Mouse (Mus musculus): ENCODE data around the gene Gm10799.
"Not testable (repeated sequence)": the region's sequence is repeated elsewhere in the genome, so short reads cannot be mapped to it uniquely, and the experiment has no call there.

Gene Gm10799

DNA sequence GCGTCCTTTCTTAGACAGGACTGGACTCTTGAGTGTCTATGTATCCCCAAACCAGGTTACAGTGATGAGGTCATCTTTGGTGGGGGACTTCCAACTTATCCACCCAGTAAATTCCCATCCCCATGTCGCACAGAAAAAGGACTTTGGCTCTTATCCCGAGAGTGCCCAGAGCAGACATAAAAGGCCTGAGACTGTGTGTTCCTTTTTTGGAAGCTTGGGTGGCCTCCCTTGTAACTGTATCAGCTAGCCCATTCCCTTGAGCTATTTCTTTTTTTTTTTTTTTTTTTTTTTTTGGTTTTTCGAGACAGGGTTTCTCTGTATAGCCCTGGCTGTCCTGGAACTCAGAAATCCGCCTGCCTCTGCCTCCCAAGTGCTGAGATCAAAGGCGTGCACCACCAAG lies 2.8 kb downstream of the Gm10799 start, which contains the start of gene Gm10912:
Gene Gm10912, plus strand, starts transcription at position 301 of the 400 bp plus-strand sequence.
- DNase-seq (ENCODE audit: low read depth), result not testable (repeated sequence)

DNA sequence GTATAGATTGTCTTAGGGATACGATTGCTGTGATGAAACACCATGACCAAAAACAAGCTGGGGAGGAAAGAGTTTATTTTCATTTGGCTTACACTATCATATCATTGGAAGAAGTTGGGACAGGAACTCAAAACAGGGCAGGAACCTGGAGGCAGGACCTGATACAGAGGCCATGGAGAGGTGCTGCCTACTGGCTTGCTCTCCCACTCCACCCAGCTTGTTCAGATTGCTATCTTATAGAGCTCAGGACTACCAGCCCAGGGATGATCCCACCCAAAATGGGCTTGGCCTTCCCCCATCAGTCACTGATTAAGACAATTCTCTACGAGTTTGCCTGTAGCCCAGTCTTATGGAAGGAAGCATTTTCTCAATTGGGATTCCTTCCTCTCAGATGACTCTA lies 4.2 kb downstream of the Gm10799 start:
- no peak for DNase-seq (ENCODE audit: low read depth)

DNA sequence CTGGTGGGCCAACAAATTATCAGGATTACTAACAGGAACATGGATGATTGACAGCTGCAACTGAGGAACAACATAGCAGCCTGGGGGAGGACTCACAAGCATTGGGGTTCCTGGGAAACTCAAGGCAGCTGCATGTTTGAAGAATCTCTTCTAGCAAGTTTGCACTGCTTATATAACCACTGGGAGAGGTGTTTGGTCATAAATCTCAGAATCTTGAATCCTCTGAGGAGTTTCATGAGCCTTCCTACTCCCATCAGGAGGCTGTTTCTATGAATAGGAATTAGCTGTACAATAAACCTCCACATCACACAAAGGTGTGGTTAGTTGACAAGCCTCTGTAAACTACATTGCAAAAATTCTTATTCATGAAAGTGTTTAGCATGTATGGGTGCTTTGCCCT lies 5.7 kb downstream of the Gm10799 start:
- no peak for DNase-seq (ENCODE audit: low read depth)

DNA sequence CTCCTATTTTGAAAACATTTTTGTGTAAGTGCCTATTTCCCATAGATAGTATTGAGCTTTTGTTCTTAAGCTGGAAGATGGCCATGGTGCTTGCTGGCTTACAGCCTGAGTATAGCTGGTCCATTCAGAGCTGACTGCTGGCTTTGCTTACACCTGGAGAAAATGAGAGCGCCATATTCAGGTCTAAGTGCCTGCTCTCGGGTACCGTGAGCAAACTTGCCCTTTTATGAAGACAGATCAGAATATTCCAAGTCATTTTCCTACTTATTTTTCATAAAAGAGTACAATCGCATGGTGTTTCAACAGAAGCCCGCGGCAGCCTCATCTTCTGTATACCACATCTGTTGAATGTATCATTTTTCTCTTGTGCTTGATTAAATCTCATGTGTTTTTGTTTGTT lies 7.4 kb downstream of the Gm10799 start:
- no peak for DNase-seq (ENCODE audit: low read depth)

DNA sequence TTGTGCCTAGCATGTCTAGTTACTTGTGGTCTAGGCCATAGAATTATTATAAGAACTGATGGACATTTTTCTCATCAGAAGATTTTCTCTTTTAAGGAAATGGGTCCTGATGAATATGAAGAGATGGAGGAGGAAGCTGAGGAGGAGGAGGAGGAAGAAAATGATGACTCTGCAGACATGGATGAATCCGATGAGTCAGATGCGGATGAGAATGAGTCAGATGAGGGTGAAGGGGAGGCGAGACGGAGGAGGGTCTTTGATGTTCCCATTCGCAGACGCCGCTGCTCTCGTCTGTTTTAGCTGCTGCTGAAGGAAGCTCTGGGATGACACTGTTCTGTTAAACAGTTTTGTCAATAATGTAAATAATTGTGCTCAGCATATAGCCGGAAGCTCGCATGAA lies 8.6 kb downstream of the Gm10799 start:
- no peak for DNase-seq (ENCODE audit: low read depth)

DNA sequence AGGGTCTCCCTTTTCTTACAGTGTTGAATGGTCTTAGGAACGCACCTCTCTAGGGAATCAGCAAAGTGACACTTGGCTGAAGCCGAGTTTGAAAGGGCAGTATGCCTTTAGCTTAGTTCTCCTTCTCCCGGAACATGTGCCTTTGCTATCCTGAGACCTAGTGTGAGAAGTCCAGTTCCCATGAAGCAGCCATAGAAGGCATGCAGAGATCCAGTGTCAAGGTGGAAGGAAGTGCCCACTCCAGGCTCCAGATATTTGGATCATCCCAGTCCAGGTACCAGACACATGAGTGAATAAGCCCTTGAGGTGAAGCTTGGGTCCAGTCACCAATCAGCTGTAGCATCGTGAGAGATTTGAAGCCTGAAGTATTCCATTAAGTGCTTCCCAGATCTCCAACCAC lies 9.4 kb downstream of the Gm10799 start:
- DNase-seq (ENCODE audit: low read depth), result no peak

DNA sequence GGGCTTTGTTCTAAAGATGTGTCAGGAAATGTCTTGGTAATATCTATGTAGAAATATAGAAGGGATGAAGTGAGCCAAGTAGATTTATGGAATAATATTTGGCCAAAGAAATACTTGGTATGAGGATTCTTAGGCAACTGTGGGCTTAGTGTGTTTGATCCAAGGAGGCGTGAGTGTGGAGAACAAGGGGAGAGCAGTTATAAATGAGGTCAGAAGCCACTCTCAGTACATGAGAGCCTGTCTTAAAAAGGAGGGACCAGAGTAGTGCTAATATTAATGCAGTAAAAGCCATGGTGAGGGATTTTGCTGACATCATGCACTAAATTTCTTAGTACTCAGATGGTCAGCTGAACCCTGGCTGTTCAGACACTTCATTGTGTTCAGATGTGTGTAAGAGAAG lies 10.0 kb downstream of the Gm10799 start:
- no peak for DNase-seq (ENCODE audit: low read depth)

DNA sequence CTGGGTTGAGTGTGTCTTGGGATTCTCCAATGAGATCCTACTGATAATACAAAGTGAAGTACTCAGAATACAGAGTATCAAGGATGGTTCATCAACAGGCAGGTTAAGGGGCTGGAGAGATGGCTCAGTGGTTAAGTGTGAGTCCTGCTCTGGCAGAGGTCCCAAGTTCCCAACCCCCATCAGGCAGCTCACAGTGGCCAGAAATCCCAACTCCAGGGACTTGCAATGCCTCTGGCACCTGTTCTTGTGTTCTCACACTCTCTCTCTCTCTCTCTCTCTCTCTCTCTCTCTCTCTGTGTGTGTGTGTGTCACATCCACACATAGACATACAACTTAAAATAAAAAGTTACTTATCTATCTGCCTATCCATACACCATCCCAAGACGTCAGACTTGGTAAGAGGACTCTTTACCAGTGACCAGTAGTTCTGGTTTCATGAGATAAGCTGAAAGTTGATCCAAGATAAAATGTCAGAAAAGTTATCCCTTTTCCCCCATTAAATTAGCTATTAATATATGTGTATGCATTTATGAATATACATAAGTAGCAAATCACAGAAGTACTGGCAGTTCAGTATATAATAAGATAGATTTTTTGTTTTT lies 23.8 kb downstream of the Gm10799 start:
- no peak for DNase-seq (ENCODE audit: low read depth)

DNA sequence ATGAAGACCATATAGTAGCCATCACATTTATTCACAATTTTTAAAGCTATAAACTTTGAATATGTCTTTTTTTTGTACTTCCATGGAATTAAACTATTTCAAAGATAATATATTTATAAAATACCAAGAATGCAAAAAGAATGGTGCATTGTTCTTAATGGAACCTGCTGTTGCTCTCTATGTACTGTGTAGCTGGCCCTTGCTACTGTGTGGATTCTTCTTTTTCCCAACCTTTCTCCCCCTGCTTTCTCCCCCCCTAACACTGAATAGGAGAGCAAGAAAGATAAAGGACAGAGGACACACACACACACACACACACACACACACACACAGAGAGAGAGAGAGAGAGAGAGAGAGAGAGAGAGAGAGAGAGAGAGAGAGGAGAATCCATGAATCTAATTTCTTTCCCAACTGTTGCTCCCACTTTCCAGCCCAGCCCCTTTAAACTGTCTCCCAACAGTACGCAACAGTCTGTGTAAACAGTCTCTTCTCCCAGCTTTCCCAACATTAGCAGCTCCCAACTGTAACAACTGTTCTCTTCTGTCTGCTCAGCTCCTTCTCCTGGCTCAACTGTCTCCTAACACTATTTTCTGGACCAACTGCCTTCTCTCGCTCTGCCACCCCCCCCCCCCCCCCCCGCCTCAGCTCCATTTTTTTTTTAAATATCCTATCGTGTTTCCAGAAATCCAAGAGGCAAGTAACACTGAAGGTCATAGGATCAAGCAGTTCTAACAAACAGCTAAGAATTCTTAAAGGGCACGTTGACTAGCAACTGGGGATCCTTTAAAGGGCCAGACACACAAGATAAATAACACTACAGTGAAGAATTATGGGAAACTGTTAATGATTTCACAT lies 24.5 kb downstream of the Gm10799 start:
- no peak for DNase-seq (ENCODE audit: low read depth)

DNA sequence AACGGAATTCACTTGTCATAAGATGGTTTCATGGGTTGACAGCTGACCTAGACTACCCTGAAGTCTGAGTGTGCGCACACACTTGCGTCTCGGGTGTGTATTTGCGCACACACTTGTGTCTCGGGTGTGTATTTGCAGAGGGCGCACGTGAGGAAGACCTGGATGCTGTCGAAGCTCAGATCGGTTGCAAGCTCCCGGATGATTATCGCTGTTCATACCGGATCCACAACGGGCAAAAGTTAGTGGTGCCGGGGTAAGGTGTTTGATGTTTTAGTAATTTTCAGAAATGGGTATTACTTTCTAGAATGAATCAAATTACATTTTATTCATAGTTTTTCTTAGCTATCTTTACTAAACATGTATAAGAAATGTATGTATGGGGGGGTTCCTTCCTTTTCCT lies 25.6 kb downstream of the Gm10799 start:
- no peak for DNase-seq (ENCODE audit: low read depth)

DNA sequence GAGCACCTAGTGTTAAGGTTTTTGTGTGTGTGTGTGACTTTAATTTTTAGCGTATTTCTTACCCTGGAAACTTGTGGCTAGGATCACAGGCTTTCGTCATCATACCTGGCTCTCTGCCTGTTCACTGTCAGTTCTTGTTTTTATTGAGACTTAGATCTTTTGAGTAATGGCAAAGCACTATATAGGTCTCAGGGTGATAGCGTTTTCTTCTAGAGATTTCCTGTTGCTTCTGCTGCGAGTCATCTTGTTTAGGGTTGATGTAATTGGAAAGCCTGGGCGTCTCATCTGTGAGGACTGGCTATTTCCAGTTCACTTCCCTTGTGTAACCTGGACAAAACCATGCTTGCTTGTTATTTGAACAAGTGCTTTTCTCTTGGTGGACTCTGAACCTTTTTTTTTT lies 26.7 kb downstream of the Gm10799 start:
- peak; percentile 44 for DNase-seq (ENCODE audit: low read depth)

DNA sequence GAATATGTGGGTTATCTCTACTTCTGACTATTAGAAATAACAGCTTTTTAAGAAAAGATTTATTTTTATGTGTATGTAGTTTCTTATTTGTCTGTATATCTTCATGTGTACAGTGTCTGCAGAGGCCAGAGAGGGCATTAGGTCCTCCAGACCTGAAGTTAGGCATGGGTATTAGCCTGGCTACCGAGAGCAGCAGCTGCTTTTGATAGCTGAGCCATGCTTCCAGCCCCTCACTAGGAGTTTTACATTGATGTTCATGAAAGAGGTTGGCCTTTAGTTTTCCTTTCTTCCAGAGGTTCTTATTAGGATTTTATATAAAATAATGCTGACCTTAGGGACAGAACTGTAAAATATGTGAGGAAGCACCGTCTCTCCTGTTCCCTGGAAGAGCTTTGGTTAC lies 30.1 kb downstream of the Gm10799 start:
- no peak for DNase-seq (ENCODE audit: low read depth)

DNA sequence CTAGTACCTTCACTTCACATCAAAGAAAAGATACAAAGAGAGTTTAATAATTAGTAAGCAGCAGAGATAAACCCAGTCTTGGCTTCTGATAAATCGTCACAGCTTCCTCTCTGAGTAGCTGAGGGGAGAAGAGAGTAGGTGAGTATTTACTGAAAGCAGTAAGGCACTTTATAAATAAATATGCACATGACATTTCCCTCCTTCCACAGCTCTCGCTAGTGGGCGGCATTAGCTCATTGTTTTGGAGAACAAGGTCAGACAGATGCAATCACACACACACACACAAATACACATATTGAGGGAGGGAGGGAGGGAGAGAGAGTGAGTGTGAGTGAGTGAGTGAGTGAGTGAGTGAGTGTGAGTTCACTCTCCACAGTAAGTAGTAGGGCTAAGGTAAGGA lies 32.0 kb downstream of the Gm10799 start:
- DNase-seq (ENCODE audit: low read depth), result no peak

DNA sequence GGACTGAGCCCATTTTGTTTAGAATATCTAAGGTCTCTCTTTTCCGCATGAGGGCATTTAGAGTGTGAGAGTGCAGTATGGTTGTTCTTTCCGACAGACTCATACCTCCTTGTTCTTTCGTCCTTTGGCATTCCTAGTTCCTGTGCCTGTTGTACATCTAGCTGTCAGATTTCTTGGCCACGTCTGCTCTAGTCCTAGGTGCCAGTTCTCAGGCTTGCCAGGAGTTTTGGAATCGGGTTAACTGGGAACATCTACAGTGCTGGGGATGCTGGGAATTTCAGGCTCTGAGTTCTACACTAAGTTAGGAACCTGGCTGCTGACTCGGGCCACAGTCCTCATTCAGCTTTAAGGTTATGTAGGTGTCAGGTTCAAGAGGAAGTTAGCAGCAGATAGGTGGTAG lies 32.8 kb downstream of the Gm10799 start:
- no peak for DNase-seq (ENCODE audit: low read depth)

DNA sequence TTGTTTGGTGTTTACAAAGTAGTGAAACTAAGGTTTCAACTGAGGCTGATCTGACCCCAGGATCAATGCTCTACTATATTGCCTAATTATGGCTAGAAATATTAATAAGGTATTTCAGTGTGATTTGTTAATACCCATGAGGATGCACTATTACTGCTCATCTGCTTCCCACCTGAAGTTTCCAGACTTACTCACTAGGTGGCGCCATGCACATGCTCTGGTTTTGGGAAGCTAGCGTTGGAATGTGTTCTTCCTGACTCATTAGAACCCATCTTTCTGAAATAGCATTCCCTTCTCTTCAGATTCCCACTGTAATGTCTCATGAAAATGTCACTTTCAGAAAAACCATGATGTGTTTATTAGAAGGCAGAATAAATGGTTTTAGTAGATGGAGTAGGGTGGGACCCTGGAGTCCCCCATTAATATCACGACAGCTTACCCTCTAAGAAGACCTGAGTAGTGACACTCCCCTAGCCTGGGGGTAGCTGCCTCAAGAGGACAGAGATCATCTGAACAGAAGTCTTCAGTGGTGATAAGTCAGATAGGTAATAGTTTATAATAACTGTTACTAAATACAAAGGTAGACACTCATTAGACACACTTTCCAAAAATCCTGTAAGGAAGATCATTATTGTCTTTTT lies 33.4 kb downstream of the Gm10799 start:
- no peak for DNase-seq (ENCODE audit: low read depth)

DNA sequence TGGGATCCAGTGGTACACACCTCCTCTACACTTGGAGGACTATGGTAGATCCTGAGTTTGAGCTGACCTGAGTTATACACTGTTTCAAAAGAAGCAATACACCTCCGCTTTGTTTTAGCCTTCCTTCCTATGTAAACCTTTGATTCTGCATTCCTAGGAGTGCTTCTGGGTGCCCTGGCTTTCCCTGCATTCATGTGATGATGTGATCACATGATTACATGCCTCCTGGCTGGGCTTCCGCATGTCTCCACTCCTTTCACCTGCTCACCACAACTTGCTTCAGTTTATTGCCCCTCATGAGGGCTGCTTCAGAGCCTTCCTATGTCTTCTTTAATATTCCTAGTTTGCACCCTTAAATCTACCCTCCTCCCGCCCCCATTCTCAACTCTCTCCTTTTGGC lies 36.3 kb downstream of the Gm10799 start:
- no peak for DNase-seq (ENCODE audit: low read depth)

DNA sequence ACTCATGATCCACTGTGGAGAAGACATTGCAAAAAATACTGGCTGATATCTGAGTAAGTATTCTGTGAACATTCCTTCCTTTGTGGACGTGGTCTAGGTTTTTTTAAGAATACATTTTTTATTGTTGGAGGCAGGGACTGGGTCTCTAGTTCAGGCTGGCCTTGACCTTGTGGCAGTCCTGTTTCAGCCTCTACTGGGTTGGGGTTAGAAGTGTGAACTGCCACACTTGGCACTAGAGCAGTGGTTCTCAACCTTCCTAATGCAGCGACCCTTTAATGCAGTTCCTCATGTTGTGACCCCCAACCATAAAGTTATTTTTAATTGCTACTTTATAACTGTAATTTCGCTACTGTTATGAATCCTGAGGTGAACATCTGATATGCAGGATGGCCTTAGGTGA lies 38.0 kb downstream of the Gm10799 start:
- no peak for DNase-seq (ENCODE audit: low read depth)

DNA sequence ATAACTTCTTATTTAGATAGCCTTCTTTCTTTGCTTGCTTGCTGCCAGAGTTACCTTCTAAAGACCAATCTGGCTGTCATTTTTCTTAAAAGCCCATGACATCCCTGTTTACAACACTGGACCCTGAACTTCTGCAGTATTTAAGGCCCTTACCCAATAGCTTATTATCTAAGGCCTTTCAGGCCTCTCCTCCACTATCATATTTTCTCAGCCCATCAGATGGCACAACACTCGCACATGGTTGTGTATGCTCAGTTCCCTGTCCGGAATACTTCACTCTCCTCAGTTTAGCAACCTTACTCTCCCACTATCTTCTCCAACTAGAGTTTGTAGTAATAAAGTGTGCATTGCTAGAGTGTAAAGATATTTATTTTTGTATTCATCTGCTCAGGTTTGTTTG lies 39.3 kb downstream of the Gm10799 start:
- no peak for DNase-seq (ENCODE audit: low read depth)

DNA sequence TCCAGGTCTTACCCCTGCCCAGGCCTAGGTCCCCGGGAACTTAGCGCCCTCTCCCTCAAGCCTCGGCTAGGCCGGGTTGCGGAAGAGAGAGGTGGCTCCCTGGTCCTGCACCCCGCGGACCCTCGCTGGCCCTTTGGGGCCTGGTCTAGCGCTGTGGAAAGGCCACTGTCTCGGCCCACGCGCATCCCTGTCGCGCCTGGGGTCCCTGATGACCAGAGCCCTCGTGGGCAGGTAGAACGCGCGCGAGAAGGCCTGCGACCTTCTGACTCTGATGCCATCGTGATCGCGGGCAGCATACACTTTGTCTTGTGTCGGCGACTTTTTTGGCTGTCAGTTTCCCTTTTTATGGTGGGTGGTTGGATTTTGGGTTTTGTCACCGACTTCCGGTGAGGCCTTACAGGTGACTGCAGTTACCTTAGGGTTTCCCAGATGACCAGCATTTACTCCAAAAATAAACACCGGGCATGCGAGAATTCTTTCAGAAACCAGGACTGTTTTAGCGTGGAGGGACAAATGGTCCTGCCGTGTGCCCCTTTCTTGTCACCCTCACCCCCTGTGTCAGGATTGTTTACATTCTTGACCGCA lies 40.1 kb downstream of the Gm10799 start, which contains the start of gene 4931422A03Rik:
Gene 4931422A03Rik, minus strand, starts transcription at position 223 of the 585 bp plus-strand sequence.
- DNase-seq (ENCODE audit: low read depth), result no peak

DNA sequence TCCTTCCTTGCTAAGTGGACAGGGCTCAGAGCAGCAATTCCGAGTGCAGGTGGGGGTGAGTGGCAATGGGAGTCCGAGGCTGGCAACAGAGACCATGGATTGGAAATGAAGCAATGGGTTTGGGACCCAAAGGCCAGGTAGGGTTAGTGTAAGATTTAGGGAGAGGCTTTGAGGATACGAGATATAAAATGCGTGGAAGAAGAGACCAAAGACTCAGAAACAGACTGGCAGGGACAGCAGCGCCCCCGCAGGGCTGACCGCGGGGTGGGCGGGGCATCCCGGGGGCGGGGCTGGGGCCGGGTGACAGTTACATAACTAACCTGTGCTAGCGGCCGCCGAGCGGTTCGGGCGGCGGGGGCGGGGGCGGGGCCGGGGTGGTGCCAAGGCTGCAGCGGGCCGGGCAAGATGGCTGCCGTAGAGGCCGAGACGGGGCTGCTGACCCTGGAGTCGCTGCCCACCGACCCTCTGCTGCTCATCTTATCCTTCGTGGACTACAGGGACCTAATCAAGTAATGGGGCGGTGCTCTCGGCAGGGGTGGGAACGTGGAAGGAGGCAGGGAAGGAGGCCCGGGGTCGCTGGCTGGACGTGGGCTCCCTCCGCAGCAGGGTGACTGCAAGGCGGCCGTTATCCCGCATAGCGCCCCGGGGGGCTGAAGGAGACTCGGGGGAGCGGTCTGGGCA lies 40.8 kb downstream of the Gm10799 start, which contains the start of gene Fbxo3:
Gene Fbxo3, plus strand, starts transcription at position 264 of the 681 bp plus-strand sequence.
- DNase-seq (ENCODE audit: low read depth), result no peak

DNA sequence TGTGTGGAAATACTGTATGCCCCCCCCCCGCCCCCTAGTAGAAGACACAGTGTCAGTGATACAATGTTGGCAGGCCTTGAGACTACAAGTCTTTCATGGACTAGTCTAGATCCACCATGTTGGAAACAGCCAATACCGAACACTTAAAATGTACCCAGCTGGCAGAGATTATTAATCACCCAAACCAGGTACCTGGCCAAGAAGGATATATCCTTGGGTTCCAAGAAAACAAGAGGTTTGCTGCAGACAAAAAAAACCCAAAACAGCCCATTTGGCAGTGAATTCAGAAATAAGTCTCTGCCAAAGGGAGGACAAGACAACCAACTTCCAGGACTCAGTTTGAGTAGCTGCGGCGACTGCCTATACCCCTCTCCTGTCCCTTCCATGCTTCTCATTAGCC lies 43.7 kb downstream of the Gm10799 start:
- DNase-seq (ENCODE audit: low read depth), result no peak

DNA sequence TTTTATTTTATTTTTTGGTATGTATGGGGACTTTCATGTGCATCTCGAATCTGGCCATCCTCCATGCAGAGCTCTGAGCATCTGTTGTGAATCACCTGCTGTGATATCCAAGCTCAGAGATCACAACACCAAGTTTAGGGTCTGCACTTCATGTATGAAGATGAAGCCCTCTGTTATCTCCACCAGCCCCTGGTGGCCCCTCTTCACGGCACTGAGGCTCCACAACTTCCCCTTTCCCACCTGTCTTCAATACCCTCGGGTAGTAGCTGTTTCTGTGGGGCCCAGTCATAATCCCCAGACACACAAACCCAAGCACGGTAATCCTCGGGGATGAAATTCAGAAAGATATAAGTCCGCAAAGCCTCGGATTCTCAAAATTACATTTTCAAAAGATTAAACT lies 45.3 kb downstream of the Gm10799 start:
- no peak for DNase-seq (ENCODE audit: low read depth)

Measured in fibroblast of lung, adult 2 months (primary cell).